Mouse (Mus musculus) embryo, embryonic 10.5 days (tissue): Measurements from ENCODE around the gene Slc2a10.
A peak's percentile ranks its signal among the peaks of the same experiment; 100 is the strongest.

Source experiments
- DNase-seq: peaks from one replicate; pipeline ENCODE4 v3.0.0-alpha.2; 2015; ENCODE audit warnings: low spot score

The Slc2a10 gene

DNA sequence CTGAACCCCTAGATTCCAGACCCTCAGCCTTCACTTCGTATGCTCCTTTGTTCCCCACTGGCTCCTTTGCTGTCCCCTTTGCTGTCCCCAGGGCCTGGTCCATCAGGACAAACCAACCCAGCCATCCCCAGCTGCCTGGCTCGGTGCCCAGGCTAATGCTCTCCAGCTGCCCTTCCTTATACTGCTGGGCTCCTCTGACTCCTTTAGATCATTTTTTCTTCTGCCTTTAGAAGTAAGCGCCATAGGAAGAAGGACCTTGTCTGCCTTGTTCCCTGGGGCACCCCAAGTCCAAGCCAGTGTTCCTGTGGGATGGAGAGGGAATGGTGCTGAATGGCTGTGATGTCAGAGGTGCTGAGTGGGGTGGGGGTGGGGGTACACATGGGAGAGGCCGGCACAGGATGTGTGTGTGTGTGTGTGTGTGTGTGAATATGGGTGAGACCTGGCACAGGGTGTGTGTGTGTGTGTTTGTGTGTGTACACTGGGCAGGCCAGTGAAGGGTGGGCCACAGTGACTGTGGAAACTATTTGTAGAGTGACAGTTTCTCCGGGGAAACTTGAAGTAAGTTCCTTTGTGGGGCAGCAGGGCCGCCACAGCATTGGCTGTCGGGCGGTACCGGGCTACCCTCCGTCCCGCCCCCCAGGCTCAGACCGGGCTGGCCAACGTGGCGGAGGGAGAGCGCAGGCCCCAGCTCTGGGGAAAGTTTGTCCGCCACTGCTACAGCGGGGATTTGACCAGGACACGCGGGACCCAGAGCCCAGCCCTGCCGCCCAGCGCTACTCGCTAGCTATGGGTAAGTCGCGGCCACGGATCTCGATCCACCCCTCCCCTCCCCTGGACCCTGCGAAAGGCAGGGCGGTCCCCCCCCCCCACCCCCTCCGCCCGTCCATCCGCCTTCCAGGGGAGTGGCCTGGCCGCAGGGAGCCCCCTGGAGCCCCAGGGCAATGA, at the start of gene Slc2a10:
Slc2a10 (plus strand) TSS at position 529 of the 945 bp plus-strand sequence.
- DNase-seq = peak; percentile 42

DNA sequence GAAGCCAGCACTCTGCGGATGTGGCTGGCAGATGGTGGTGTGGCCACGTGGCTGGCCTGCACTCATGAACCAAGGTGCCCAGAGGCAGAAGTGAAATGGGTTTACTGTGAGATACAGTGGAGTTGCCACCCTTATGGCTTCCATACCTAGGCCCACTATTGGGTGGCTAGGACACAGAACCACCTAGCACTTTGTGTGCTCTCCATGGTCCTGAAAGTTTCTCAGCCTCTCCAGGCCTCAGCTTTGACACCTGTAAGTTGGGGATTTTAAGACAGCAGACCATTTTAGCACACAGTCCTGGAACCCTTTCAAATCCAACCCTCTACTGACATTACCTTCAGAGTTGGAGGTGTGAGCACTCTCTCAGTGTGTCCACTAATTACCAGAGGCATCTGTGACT, 46.9 kb upstream of the Slc2a10 start:
- peak; percentile 65 for DNase-seq

DNA sequence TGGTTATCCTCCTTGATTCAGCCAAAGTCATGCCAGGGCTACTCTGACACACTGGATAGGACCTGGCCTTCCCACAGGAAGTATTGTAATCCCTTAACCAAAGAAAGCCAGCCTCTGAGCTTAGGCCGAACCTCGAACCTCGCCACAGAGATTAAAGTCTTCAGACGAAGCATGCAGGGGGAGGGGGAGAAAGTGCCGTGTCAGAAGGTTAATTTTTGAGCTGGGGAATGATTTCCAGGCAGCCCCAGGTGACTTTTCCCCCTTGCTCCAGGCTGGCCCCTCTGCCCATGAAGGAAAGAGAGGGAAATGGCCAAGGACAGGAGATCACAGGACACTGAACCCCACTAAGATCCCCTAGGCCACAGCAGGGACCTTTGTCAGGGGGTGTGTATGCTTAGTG, 45.4 kb upstream of the Slc2a10 start:
- no peak for DNase-seq

DNA sequence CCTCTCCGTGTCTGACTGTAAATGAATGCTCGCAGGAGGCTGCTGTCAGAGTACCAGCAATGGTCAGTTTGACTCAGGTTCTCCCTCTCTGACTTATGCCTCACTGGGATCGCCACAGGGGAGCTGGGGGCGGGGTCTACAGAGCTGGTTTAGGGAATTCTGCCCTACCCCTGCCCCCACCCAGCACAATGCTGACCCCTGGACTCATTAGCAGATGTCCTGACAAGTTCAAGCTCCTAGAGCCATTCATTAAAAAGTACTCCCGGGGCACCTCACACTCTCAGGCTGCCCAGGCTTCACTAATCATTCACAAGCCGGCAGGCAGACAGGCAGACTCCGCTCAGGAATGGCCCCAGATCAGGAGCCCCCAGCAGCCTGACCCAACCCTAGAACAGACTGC, 43.9 kb upstream of the Slc2a10 start:
- DNase-seq = peak; percentile 51

DNA sequence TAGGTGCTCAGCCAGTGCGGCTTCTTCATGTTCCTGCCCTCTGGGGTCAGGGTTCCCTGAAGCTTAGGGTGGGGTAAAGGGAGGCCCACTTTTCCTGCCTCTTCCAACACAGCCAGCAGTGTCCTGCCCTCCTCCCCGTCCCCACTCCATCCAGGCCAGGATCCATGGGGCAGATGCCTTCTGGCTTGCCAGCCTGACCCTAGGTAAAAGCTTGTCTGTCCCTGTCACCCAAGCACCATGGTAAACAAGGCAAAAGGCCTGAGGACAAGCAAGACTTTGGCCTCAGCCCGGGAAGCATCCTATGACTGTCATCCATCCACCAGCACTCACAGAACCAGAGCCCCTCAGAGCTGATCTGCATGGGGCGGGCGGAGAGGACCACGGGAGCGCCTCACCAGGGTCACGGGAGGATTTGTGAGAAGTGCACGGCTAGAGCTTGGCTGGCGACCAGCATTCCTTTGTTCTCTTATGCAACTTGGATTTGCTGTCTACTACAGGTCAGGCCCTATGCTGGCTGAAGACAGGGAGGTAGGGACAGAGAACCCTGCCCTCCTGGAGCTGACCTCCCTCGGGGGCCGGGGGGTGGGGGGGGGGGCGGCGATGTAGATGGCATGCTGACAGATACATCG, 35.6 kb upstream of the Slc2a10 start:
- DNase-seq = no peak

DNA sequence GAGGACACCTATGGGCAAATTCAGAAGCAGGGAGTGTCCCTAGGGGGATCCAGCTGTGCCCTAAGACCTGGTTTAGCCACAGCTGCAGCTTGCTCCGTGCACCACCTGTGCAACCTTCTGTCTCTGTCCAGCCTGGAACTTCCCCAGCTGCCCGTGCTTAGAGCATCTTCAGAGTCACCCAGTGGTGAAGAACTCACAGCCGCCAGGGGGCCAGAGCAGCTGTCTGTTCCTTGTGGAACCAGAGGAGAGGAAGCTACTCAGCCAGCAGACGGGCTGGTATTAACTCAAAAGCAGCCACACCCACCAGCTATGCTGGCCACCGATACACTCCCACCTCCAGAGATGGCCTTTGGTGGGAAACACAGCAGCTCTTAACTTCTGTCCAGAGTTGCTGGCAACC, 33.4 kb upstream of the Slc2a10 start:
- peak; percentile 35 for DNase-seq

DNA sequence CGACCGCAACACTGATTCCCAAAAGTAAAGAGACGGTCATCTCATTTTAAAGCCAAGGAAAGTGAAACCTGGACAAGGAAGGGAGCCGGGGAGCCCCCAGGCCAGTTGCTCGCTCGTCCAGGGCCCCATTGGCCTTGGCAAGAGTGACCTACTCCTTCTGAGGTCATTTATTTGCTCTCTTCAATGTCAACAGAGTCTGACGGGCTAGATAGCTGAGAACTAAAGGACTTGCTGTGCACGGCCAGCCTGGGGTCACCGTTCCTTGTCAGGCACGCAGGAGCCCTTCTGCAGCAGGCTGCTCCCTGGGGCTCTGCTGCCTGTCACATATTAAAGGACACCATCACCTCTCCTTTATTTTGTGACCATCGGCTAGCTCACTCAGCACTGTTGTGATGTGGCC, 31.6 kb upstream of the Slc2a10 start:
- DNase-seq = no peak

DNA sequence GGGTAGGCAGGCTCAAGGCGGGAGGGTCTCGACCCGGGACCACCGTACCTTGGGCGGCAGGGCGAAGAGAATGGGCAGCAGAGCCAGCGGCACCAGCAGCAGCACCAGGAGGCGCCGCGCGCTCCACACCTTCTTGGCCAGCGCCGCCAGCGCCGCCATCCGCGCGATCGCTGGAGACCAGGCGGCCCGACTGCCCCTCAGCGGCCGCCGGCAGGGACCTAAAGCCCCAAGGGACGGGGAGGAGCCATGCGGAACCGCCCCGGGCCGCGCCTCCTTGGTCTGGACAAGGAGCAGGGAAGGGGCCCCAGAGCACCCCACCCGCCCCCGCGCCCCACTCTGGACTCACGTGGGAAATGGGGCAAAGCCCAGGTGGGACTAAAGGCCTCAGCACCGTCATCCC, 30.6 kb upstream of the Slc2a10 start, which contains the start of gene Slc13a3:
Slc13a3 (minus strand) TSS at position 228 of the 400 bp plus-strand sequence.
- DNase-seq = peak; percentile 56

DNA sequence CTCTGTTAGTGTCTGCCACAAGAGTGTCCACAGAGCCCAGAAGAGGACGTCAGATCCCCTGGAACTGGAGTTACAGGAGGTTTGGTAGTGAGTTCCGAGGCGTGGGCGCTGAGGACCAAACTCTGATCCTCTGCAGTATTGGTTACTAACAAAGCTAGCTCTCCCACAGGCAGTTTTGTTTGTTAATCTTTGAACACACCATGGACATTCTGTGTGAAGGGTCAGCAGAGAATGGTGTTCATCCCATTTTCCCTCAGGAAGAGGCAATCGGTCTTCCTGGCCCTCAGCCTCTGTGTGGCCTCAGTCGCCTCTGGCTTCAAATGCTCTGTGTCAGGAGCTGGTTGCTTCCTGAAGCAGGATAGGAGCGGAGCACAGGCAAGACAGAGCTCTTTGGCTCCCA, 28.2 kb upstream of the Slc2a10 start:
- no peak for DNase-seq

DNA sequence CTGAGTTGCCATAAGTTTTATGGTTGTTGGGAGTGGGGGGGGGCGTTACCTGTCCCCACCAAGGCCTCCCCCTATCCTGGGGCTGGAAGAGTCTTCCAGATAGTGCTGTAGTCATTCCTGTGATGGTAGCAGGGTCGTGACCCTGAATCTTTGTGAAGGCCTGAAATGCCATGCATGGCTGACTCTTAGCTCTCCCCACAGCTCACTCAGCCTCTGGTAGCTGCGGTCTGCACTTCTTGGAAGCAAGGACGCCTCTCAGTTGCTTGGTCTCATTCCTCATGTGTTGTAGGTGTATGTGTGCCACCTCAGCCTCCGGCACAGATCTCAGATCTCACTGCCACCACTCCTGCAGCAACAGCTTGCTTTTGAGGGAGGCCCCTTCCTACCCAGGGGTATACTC, 27.7 kb upstream of the Slc2a10 start:
- DNase-seq = no peak

DNA sequence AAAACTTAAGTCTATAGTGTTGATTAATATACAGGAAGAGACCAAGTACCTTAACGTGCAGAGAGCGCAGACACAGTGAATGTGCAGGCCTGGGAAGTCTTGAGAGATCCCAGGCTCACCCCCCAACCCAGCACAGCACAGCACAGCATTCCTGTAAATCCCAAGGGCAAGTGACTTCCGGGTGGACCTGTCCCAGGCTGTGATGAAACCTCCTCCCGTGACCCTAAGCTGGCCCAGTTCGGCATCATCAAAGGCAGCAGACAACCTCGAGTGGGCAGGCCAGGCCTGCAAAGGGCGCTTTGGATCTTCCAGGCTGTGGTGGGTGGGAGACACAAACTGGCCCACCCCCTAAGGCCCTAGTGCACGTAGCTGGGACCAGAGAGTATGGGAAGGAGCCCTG, 21.6 kb upstream of the Slc2a10 start:
- DNase-seq = no peak

DNA sequence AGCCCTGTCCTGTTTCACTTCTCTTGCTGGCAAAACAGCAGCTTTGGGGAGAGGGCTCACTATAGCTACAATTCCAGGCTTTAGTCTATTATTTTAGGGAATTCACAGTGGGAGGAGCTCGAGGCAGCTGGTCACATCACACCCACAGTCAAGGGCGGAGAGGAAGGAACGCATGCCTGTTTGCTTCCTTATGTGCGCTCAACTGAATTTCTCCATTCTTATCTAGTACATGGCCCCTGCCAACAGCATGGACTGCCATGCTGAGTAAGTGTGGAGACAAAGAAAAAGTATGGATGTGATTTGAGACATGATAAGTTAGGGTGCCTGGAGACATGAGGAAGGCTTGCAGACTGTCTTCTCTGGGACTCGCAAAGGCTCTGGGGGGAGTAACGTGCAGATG, 19.4 kb upstream of the Slc2a10 start:
- DNase-seq = no peak

DNA sequence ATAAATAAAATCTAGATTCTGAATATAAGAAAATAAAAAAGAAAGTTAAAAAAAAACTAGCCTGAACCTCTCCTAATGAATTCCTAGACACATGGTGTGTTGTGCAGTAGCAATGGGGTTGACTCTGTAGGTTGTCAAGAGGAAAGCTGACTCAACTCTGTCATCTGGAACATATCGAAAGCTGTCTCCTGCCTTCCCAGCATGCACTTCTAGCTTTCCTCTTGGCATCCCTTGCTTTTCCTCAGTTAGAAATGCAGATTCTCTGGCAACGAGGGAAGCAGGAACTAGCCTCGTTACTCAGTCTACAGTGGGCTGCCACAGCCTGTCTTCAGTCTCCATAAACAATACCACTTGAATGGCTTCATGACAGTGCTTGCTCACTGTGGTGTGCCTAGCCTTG, 17.8 kb upstream of the Slc2a10 start:
- DNase-seq = no peak

DNA sequence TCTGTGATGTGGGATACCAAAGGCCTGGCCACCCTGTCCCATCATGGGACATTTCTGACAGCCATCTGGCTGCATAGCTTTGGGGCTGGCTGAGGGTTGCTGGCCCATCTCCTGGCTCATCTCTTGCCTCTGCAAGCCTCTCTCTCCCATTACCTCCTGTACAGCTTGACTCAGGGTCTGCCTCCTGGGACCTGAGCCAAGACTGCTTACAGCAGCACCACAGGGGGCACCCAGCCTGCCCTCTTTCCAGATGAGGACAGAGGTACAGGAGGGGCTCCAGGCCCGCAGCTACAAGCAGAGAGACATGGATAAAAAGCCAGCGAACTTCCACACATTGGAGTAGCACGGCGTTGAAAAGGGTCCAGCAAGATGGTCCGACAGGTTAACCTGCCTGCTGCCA, 17.2 kb upstream of the Slc2a10 start:
- no peak for DNase-seq

DNA sequence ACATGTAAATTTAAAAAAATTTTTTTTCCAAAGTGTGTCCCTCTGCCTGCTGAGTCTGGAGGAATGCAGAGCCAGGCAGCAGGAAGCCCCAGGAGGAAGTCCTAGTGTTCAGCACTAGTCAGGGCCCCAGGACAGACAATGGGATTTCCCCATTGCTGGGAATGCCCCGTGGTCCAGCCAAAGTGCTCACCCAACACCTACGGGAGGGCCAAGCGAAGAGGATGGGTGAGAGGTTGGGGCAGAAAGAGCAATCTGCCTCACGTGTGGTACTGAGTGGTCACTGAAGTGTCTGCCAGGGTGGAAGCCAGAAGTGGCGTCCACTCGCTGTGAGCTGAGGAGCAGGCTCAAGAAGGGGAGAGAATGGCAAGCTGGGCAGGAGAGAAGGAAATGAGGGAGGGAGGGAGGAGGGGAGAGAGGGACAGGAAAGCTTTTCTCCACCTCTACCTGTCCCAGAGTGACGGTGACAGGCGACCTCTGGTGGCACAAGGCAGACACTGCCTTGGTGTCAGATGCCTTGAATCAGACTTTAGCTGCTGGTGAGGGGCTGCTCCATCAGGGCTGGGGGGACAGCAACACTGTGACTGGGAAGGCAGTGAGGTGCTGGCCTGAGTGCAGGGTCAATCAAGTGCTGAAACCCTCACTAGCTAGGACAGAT, 16.6 kb upstream of the Slc2a10 start:
- peak; percentile 80 for DNase-seq

DNA sequence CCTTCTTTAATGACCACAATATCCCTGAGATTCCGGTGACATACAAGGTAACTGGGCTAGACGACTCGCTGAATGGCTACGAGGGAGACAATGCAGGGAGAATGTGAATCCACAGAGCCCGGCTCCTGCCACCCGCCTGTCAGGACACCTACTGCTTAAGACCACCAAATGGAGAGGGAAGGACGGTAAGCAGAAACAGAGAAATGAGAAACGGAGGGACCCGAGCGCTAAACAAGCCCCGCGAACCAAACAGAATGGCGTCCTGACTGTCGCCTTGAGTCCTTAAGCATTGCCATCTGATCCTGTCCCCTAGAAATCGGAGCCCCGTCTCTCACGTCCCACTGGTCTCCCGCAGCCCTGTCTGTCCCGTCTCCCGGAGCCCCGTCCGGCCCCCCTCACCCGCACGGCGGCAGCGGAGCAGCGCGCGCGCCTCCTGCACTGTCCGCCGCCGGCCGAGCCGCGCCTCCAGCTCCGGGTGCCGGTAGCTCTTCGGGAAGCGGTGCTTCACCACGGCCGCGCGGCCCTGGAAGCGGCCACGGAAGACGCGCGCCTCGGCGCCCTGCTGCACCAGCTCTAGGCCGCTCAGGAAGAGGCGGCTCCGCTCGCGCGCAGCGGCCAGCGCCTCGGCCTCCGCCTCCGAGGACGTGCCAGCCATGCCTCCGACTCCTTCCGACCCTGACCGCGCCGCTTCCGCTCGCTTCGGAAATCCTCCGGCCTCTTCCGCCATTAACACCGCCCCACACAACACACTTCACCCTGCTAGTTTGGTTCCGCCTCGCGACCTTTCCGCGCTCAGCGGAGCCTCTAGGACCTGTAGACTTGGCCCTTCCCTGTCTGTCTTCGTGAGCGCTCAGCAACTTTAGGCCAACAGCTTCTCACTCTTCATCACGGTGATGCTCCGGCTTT, 10.7 kb upstream of the Slc2a10 start, which contains the start of gene Trp53rka:
Trp53rka (minus strand) TSS at position 677 of the 906 bp plus-strand sequence.
- DNase-seq = peak; percentile 86

DNA sequence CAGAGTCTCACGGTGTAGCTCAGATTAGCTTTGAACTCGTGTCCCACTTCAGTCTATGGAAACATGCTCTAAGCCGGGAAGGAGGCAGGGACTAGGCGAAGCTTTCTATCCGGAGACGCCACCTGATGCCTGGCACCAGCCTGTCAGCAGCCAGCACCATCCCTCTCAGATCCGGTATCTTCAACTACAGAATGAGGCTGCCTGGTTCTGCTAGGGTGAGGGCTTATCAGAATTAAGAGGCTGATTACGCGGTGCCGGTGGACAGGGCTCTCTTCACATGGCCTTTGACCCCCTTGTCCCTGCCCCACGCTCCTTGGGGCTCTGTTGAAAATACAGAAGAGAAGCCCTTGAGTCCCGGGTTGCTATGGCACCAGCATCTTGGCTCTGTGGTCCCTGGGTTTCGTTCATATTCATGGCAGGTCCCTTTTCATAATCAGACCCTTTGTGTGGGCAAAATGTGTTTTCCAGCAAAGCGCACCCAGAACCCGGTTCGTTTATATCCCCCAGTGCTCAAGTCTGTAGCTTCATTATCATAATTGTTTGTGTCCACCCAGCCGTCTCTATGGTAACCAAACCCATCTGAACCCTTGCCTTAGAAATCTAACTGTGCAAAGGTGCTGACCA, 9.9 kb upstream of the Slc2a10 start:
- peak; percentile 77 for DNase-seq

DNA sequence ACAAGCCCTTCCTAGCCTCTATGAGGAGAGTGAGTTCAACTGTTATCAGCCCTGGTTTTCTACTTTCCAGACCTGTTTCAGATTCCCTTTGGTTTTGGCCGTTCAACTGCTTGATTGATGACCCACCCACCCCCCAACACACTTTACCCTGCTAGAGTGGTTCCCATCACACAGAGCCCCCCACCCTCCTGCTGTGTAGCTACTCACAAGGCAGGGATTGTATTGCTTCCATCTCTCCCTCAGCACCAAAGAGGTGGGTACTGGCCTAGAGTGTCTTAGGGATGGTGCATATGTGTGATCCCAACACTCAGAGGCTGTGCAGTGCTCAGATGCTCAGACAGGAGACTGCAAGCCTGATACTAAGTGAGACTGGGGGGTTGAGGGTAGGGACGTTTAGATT, 9.1 kb upstream of the Slc2a10 start:
- peak; percentile 7 for DNase-seq

DNA sequence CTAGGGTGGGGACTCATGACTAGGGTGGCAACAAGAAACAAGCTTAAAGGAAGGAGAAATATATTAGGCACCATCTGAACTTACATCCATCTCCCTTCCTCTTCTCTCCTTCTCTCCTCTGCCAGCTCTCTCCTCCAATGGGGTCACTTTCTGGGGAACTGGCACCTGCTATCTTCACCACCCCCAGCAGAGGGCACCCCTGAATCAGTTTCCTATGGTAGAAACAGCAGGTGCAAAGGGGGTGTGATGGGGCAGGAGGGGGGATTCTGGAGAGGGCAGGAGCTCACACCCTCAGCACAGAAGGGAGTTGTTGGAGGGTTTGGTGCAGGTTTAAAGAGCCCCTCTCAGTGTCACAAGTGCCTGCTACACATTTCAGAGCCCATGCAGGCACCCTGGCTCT, 7.3 kb upstream of the Slc2a10 start:
- DNase-seq = peak; percentile 58

DNA sequence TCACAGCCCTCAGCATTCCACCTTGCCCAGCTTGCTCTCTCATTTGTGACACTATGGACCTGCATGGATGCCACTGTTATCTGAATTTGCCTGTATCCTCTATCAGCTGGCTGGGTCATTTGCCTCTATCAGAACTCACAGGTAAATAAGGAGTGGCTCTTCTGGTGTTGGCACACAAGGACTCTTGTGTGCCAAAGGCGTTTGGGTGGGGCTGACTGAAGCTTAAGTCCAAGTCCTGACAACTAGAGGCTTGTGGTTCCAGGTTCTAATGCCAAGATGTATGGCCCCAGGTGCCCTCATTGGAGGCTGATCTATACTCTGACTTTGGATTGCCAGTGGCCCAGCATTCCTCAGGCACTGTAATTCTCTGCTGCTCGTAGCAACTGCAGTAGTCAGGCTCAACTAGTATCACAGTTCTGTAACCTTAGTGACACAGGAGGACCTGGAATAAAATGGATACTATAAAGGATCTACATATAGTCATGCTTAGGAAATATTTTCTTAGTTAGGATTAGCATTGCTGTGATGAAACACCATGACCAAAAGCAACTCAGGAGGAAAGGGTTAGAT, 5.8 kb upstream of the Slc2a10 start:
- no peak for DNase-seq

DNA sequence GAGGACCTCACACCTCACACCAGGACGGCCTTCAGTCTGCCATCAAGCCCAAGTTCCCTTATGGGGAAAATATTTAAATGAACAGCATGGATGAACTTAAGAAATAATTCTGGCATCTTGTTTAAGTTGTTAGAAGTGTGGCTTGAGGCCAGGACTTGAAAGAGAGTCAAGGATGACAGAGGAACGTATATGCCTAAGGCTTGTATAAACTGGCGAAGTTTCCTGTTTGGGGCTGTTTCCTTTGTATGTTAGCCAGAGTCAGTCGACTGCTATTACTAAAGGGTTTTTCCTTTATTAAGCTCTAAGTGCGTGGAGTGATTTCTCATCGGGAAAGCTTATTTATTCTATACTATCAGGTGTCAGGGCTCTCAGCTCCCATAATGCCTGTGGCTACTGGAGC, 4.8 kb upstream of the Slc2a10 start:
- no peak for DNase-seq
